Mouse (Mus musculus): Measurements from ENCODE around the gene Chst12. TPM values are rescaled to one million over a fixed set of nuclear protein-coding genes. Genes with fewer than 3 reads are reported as not detected.

The Chst12 gene
- total and polyA plus RNA-seq, 3 experiments = 2.3 to 17.0 (median 7.6) TPM

DNA sequence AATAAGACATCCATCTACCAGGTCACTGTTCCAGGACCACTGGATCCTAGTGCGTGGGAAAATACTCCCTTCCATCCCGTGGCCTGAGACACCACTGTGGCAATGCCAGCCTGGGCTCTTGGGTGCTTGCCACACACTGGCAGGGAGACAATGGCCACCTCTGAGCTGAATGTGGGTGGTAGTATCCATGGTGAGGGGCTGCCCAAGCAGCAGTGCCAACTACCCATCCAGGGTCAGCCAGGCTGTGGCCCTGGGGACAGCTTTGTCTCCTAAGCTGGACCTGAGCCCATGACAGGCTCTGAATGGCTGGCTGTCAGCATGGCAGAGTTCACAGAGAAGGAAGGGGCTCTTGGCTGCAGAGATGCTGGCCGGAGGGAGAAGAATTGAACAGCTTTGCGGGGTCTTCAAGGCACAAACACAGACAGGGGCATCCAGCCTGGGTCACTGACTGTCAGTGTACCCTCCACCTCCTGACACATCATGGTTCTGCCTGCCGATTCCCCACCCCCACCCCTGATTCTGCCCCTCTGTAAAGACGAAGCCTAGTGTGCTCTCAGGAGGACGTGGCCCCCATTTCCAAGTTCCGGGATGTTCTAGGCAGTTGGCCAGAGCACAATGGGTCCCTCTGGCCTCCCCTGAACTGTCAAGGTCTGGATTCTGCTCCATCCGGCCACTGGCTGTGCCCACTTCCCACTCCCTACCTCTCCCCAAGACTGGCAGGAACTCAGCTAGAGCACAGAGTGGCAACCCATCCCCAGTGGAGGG, 37.6 kb downstream of the Chst12 start:
- TF ChIP-seq JUN (IDR thresholded peaks at IDR 0.05; ENCODE audit: insufficient read depth, low read depth, low read length) = no peak
- TF ChIP-seq MAZ (IDR thresholded peaks at IDR 0.05; ENCODE audit: low read depth, low read length) = no peak
- no peak for TF ChIP-seq JUND (conservative IDR thresholded peaks at IDR 0.05; ENCODE audit: low read depth, low read length)
- TF ChIP-seq BHLHE40 (IDR thresholded peaks at IDR 0.05; ENCODE audit: low read depth, low read length) = no peak
- TF ChIP-seq MYC (IDR thresholded peaks at IDR 0.05; ENCODE audit: low read depth, low read length) = no peak
- TF ChIP-seq CTCF (conservative IDR thresholded peaks at IDR 0.05 in 1 of 2, IDR thresholded peaks at IDR 0.05 in 1 of 2; ENCODE audit: low read depth in 2 of 2, low read length in 2 of 2) = no peak
- TF ChIP-seq ELF1 (IDR thresholded peaks at IDR 0.05; ENCODE audit: low read depth, low read length) = no peak
- TF ChIP-seq EP300 (IDR thresholded peaks at IDR 0.05; ENCODE audit: low read length) = no peak
- TF ChIP-seq POLR2AphosphoS2 (IDR thresholded peaks at IDR 0.05; ENCODE audit: low read depth, low read length) = no peak
- TF ChIP-seq ZNF384 (IDR thresholded peaks at IDR 0.05; ENCODE audit: low read depth, low read length) = no peak
- TF ChIP-seq IRF4 (IDR thresholded peaks at IDR 0.05; ENCODE audit: low read depth, low read length) = no peak
- TF ChIP-seq CHD2 (IDR thresholded peaks at IDR 0.05; ENCODE audit: low read length) = no peak
- TF ChIP-seq MAFK (IDR thresholded peaks at IDR 0.05; ENCODE audit: insufficient replicate concordance, low read length) = no peak
- no peaks in the 10 kb centered on the region for H3K36me3 ChIP-seq (replicated peaks in 1 of 2; ENCODE audit: control insufficient read depth in 1 of 2, insufficient read depth in 1 of 2, low read length in 1 of 2)

DNA sequence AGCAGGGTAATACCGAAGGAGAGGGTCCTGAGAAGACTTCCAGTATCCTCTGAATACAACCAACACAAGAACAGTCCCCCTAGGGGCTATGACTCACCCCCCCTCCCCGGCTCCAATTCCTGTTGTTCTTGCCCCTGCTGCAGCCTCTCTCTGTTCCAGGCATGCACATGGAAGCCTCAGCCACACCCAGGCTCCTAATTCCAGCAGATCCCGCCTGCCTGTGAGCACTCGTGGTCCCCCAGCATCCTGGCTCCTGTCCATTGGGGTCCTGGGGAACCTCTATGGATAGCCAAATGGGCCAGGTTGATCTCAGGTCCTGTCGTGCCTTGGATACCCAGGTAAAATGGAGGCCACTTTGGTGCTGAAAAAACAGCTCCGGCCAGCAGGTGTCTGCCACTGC, 40.3 kb downstream of the Chst12 start:
- dilution Hi-C loops (cut with MboI; ENCODE audit: extremely low pct_ligation_motif_present, extremely low pct_unique_long_range_greater_than_20kb, low sequenced_read_pairs) (no loop called here), in situ Hi-C loops (cut with MboI; ENCODE audit: low pct_ligation_motif_present, low pct_unique_long_range_greater_than_20kb, low sequenced_read_pairs) (loop anchor here (10.0 kb wide), 1 partner anchor 199 kb away; no protein-coding TSS in a partner anchor)

More for the DNA sequence above, 37.6 kb downstream of the Chst12 start:
- Histone ChIP-seq H3K79me2 (replicated peaks; ENCODE audit: control insufficient read depth, extremely low read depth, insufficient read depth, poor library complexity, severe bottlenecking) (no peaks in the 10 kb centered on the region), H3K4me3 (replicated peaks in 1 of 3; ENCODE audit: low read depth in 2 of 3, low read length in 2 of 3, poor library complexity in 1 of 3) (no peak overlapping the region), H3K27ac (ENCODE audit: insufficient read depth, low read depth) (no peak overlapping the region), H3K4me1 (ENCODE audit: control insufficient read depth in 1 of 2, insufficient read depth in 2 of 2) (no peaks in the 10 kb centered on the region), H3K27me3 (replicated peaks) (peaks cover 33% of the 10 kb centered on the region), H3K9ac (ENCODE audit: insufficient read depth, low read depth) (no peak overlapping the region), H3K4me2 (ENCODE audit: insufficient read depth, low read depth, poor library complexity, severe bottlenecking) (no peak overlapping the region), H3K9me3 (replicated peaks; ENCODE audit: low read length) (no peaks in the 10 kb centered on the region)
- no peak for DNase-seq (ENCODE audit: extremely low read depth)
- dilution Hi-C loops (cut with MboI; ENCODE audit: extremely low pct_ligation_motif_present, extremely low pct_unique_long_range_greater_than_20kb, low sequenced_read_pairs) = no loop called here
- in situ Hi-C loops (cut with MboI; ENCODE audit: low pct_ligation_motif_present, low pct_unique_long_range_greater_than_20kb, low sequenced_read_pairs) = loop anchor here (5.0 to 10.0 kb wide), 2 partner anchors 74 to 202 kb away; no protein-coding TSS in a partner anchor

More for the DNA sequence above, 40.3 kb downstream of the Chst12 start:
- Histone ChIP-seq H3K4me1 (ENCODE audit: control insufficient read depth in 1 of 2, insufficient read depth in 2 of 2) (no peaks in the 10 kb centered on the region), H3K27me3 (replicated peaks) (peaks cover 38% of the 10 kb centered on the region), H3K9ac (ENCODE audit: insufficient read depth, low read depth) (no peak overlapping the region), H3K9me3 (replicated peaks; ENCODE audit: low read length) (peaks cover 2% of the 10 kb centered on the region), H3K4me2 (ENCODE audit: insufficient read depth, low read depth, poor library complexity, severe bottlenecking) (no peak overlapping the region), H3K36me3 (replicated peaks in 1 of 2; ENCODE audit: control insufficient read depth in 1 of 2, insufficient read depth in 1 of 2, low read length in 1 of 2) (no peaks in the 10 kb centered on the region), H3K79me2 (replicated peaks; ENCODE audit: control insufficient read depth, extremely low read depth, insufficient read depth, poor library complexity, severe bottlenecking) (no peaks in the 10 kb centered on the region), H3K4me3 (replicated peaks in 1 of 3; ENCODE audit: low read depth in 2 of 3, low read length in 2 of 3, poor library complexity in 1 of 3) (no peak overlapping the region), H3K27ac (ENCODE audit: insufficient read depth, low read depth) (no peak overlapping the region)
- no peak for DNase-seq (ENCODE audit: extremely low read depth)
- TF ChIP-seq KAT2A (IDR thresholded peaks at IDR 0.05; ENCODE audit: insufficient replicate concordance, low read length) (no peak), POLR2A (IDR thresholded peaks at IDR 0.05; ENCODE audit: low read depth, low read length) (no peak), JUND (conservative IDR thresholded peaks at IDR 0.05; ENCODE audit: low read depth, low read length) (no peak), E2F4 (IDR thresholded peaks at IDR 0.05; ENCODE audit: insufficient replicate concordance, low read depth, low read length) (no peak), EP300 (IDR thresholded peaks at IDR 0.05; ENCODE audit: low read length) (no peak), TCF12 (IDR thresholded peaks at IDR 0.05; ENCODE audit: low read depth, low read length) (no peak), HCFC1 (IDR thresholded peaks at IDR 0.05; ENCODE audit: low read depth, low read length) (no peak), ZMIZ1 (IDR thresholded peaks at IDR 0.05; ENCODE audit: low read depth, low read length) (no peak), CTCF (conservative IDR thresholded peaks at IDR 0.05 in 1 of 2, IDR thresholded peaks at IDR 0.05 in 1 of 2; ENCODE audit: low read depth in 2 of 2, low read length in 2 of 2) (no peak), IRF4 (IDR thresholded peaks at IDR 0.05; ENCODE audit: low read depth, low read length) (no peak), UBTF (IDR thresholded peaks at IDR 0.05; ENCODE audit: low read depth, low read length) (no peak), NRF1 (IDR thresholded peaks at IDR 0.05; ENCODE audit: low read depth, low read length) (no peak), TBP (conservative IDR thresholded peaks at IDR 0.05; ENCODE audit: low read depth, low read length) (no peak)
